In the genomic region with DNA sequence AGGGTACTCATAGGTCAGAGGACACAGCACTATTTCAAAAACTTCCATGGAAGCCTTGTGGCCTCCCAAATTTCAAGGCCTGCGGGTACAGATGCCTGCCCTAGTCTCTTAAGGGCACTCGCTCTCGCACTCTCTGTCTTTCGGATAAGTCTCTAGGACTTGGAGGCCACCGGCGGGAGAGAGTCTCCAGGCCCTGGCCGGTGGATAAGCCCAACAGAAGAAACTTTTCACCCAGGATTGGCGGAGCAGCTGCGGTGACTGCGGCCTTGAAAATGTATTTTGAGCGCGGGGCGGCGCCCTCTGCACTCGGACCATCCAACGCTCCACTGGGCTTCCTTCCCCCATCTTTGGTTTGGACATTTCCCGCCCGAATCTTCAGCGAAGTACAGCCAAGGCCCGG, we compare ENCODE assay signal across 14 mouse cellular contexts. TPM values are rescaled to one million over a fixed set of nuclear protein-coding genes. Genes with fewer than 3 reads are reported as not detected.
DNase-seq lines count a peak whose midpoint lies in the region; ATAC-seq and TF ChIP-seq lines count a peak whose summit lies in the region.
"Had no signal": no experiment of that assay in that cellular context is flagged by ENCODE, and none has a peak within 500 bp of the region (broad histone marks: within the 10 kb centered on the region; RNA-seq: fewer than 3 reads in every experiment).

No protein-coding gene starts in this region.

- no peak for ATAC-seq in heart, embryonic 13.5 days (ENCODE audit: extremely low read depth, insufficient number of reproducible peaks, low FRiP score, low TSS enrichment)
- no peak for ATAC-seq in limb, embryonic 12.5 days (ENCODE audit: insufficient number of reproducible peaks, insufficient read depth, low FRiP score, low TSS enrichment, low read depth)
- ATAC-seq in CD4-positive, CD25-positive, alpha-beta regulatory T cell, adult 4 months = no peak
- ATAC-seq: inflammation-experienced regulatory T-cells, adult 6 months; lung, postnatal 0 days had no signal

- no peak overlapping the region for H3K9ac ChIP-seq in heart, embryonic 13.5 days
- H3K9ac ChIP-seq in limb, embryonic 12.5 days (replicated peaks) = peak overlapping the region; percentile 100

- peak overlapping the region; percentile 9 for H3K4me3 ChIP-seq in heart, embryonic 13.5 days
- peak overlapping the region; percentile 20; the same call in 1 of the 2 replicates for H3K4me3 ChIP-seq in E14TG2a.4 (replicated peaks; ENCODE audit: low read length)
- peak overlapping the region; percentile 87 for H3K4me3 ChIP-seq in limb, embryonic 12.5 days (replicated peaks)
- H3K4me3 ChIP-seq: left cerebral cortex, adult 2 months had no signal

- DNase-seq in heart, postnatal 25 days (ENCODE audit: low spot score) = no peak
- DNase-seq in embryo, embryonic 9.5 days (ENCODE audit: extremely low spot score) = peak; percentile 75
- DNase-seq in layer of hippocampus, postnatal 25 days (ENCODE audit: extremely low spot score in 1 of 2, low spot score in 1 of 2) = no peak
- DNase-seq in liver = no peak
- DNase-seq: right cerebral cortex, postnatal 25 days; thymus, adult 2 months had no signal

- no peak overlapping the region for H3K27ac ChIP-seq in heart, embryonic 13.5 days (replicated peaks)
- H3K27ac ChIP-seq in limb, embryonic 12.5 days = peak overlapping the region; percentile 100
- H3K27ac ChIP-seq: left cerebral cortex, adult 2 months had no signal

- H3K9me3 ChIP-seq in heart, embryonic 13.5 days = no peaks in the 10 kb centered on the region
- H3K9me3 ChIP-seq in E14TG2a.4 (ENCODE audit: low read length) = no peaks in the 10 kb centered on the region
- H3K9me3 ChIP-seq in limb, embryonic 12.5 days = no peaks in the 10 kb centered on the region

- no peak overlapping the region for H3K4me2 ChIP-seq in heart, embryonic 13.5 days
- H3K4me2 ChIP-seq in limb, embryonic 12.5 days = peak overlapping the region; percentile 66

- WGBS in heart, embryonic 13.5 days = 1% methylated on average over 20 of the region's 20 CpGs
- 1% methylated on average over 20 of the region's 20 CpGs for WGBS in limb, embryonic 12.5 days

- no peaks in the 10 kb centered on the region for H3K36me3 ChIP-seq in heart, embryonic 13.5 days
- H3K36me3 ChIP-seq in E14TG2a.4 (ENCODE audit: insufficient read depth, low read length) = no peaks in the 10 kb centered on the region
- peaks cover 15% of the 10 kb centered on the region for H3K36me3 ChIP-seq in limb, embryonic 12.5 days

- TF ChIP-seq CTCF in E14TG2a.4 (conservative IDR thresholded peaks at IDR 0.05; ENCODE audit: low read length) = no peak

- intact Hi-C loops in heart, postnatal 25 days (cut with DNase I) = no loop called here

- H3K27me3 ChIP-seq in heart, embryonic 13.5 days (replicated peaks) = peaks cover 97% of the 10 kb centered on the region
- H3K27me3 ChIP-seq in E14TG2a.4 (ENCODE audit: insufficient read depth, low read length) = peaks cover 89% of the 10 kb centered on the region
- peaks cover 3% of the 10 kb centered on the region; the same call in 1 of the 2 replicates for H3K27me3 ChIP-seq in limb, embryonic 12.5 days
- H3K27me3 ChIP-seq: CH12.LX had no signal

- peaks cover 19% of the 10 kb centered on the region for H3K4me1 ChIP-seq in heart, embryonic 13.5 days
- peaks cover 43% of the 10 kb centered on the region for H3K4me1 ChIP-seq in E14TG2a.4 (replicated peaks; ENCODE audit: low read depth, low read length)
- H3K4me1 ChIP-seq in limb, embryonic 12.5 days (replicated peaks) = peaks cover 38% of the 10 kb centered on the region

RNA-seq across cellular contexts. Expression of a gene that starts 16.6 kb away (rescaled TPM):
- polyA plus RNA-seq in heart, embryonic 13.5 days (2015; fragmentation: Nextera tagmentation; extraction: Ambion mirVana) = 0.09 and 0.14 TPM in 2 replicates
- under 1 TPM; 0.11 to 0.47 TPM for total RNA-seq in heart, postnatal 25 days (2021)
- polyA plus RNA-seq in limb, embryonic 12.5 days (2016; fragmentation: Nextera tagmentation; extraction: Ambion mirVana) = 26.5 and 32.6 TPM in 2 replicates
- total RNA-seq in layer of hippocampus, postnatal 25 days (2021) = under 1 TPM; 0.37 to 0.66 TPM
- polyA plus RNA-seq in CD4-positive, CD25-positive, alpha-beta regulatory T cell, adult 4 months (2017; shearing (Covaris generic)) = not detected
- polyA plus RNA-seq: inflammation-experienced regulatory T-cells, adult 6 months had no signal

Comparison
In these comparisons a context has a peak if more than half of its experiments do, and no peak if none do; other contexts are left out.
1. H3K4me3 ChIP-seq: peak in every context shown above with its lines; median percentile 87 in limb, embryonic 12.5 days; 20 in E14TG2a.4; 9 in heart, embryonic 13.5 days.
2. RNA of a gene that starts 16.6 kb away (polyA plus RNA-seq): 26.5 to 32.6 TPM in limb, embryonic 12.5 days; 0.09 to 0.14 TPM in heart, embryonic 13.5 days and not detected in CD4-positive, CD25-positive, alpha-beta regulatory T cell, adult 4 months; every median in the first group is over 10 times any median in the second.